Mouse (Mus musculus): ENCODE measurements around the gene Tmem129. TPM values are rescaled to one million over a fixed set of nuclear protein-coding genes. Genes with fewer than 3 reads are reported as not detected.
A peak's percentile ranks its signal among the peaks of the same experiment; 100 is the strongest.

The Tmem129 gene
- polyA plus RNA-seq, 1 experiment = 14.4 TPM

- no peaks in the 10 kb centered on the region for H3K4me1 ChIP-seq (ENCODE audit: control insufficient read depth, insufficient read depth, low read length)
- TF ChIP-seq POLR2A (IDR thresholded peaks at IDR 0.05; ENCODE audit: borderline replicate concordance, low read depth, low read length) = no peak
- no peak for TF ChIP-seq CTCF (IDR thresholded peaks at IDR 0.05; ENCODE audit: low read depth, low read length)
- H3K4me3 ChIP-seq (ENCODE audit: insufficient read depth, low read length) = no peak overlapping the region
- no peak overlapping the region for H3K27ac ChIP-seq (ENCODE audit: insufficient read depth, low read depth, low read length)
Measured at GRCm38 (mm10) chr5:33688278-33689220, 30.3 kb upstream of the Tmem129 start.

- TF ChIP-seq POLR2A (IDR thresholded peaks at IDR 0.05; ENCODE audit: borderline replicate concordance, low read depth, low read length) = no peak
- TF ChIP-seq CTCF (IDR thresholded peaks at IDR 0.05; ENCODE audit: low read depth, low read length) = no peak
- Histone ChIP-seq H3K4me1 (ENCODE audit: control insufficient read depth, insufficient read depth, low read length) (no peaks in the 10 kb centered on the region), H3K4me3 (ENCODE audit: insufficient read depth, low read length) (no peak overlapping the region), H3K27ac (ENCODE audit: insufficient read depth, low read depth, low read length) (no peak overlapping the region)
Measured at GRCm38 (mm10) chr5:33687142-33687541, 28.9 kb upstream of the Tmem129 start.

GRCm38 (mm10) chr5:33684932-33685331 lies 26.7 kb upstream of the Tmem129 start:
- no peak for TF ChIP-seq CTCF (IDR thresholded peaks at IDR 0.05; ENCODE audit: low read depth, low read length)
- no peak for TF ChIP-seq POLR2A (IDR thresholded peaks at IDR 0.05; ENCODE audit: borderline replicate concordance, low read depth, low read length)
- H3K4me3 ChIP-seq (ENCODE audit: insufficient read depth, low read length) = no peak overlapping the region
- H3K27ac ChIP-seq (ENCODE audit: insufficient read depth, low read depth, low read length) = no peak overlapping the region
- H3K4me1 ChIP-seq (ENCODE audit: control insufficient read depth, insufficient read depth, low read length) = no peaks in the 10 kb centered on the region

GRCm38 (mm10) chr5:33683897-33684652 lies 25.9 kb upstream of the Tmem129 start:
- no peak overlapping the region for H3K4me3 ChIP-seq (ENCODE audit: insufficient read depth, low read length)
- no peaks in the 10 kb centered on the region for H3K4me1 ChIP-seq (ENCODE audit: control insufficient read depth, insufficient read depth, low read length)
- H3K27ac ChIP-seq (ENCODE audit: insufficient read depth, low read depth, low read length) = no peak overlapping the region
- 0 out of 2 replicates have a peak, but pooled peaks have one; percentile 26 for TF ChIP-seq CTCF (IDR thresholded peaks at IDR 0.05; ENCODE audit: low read depth, low read length)
- no peak for TF ChIP-seq POLR2A (IDR thresholded peaks at IDR 0.05; ENCODE audit: borderline replicate concordance, low read depth, low read length)

- Histone ChIP-seq H3K4me1 (ENCODE audit: control insufficient read depth, insufficient read depth, low read length) (no peaks in the 10 kb centered on the region), H3K4me3 (ENCODE audit: insufficient read depth, low read length) (no peak overlapping the region), H3K27ac (ENCODE audit: insufficient read depth, low read depth, low read length) (no peak overlapping the region)
- no peak for TF ChIP-seq POLR2A (IDR thresholded peaks at IDR 0.05; ENCODE audit: borderline replicate concordance, low read depth, low read length)
- TF ChIP-seq CTCF (IDR thresholded peaks at IDR 0.05; ENCODE audit: low read depth, low read length) = no peak
Measured at GRCm38 (mm10) chr5:33682963-33683362, 24.7 kb upstream of the Tmem129 start.

- Histone ChIP-seq H3K4me3 (ENCODE audit: insufficient read depth, low read length) (no peak overlapping the region), H3K4me1 (ENCODE audit: control insufficient read depth, insufficient read depth, low read length) (no peaks in the 10 kb centered on the region), H3K27ac (ENCODE audit: insufficient read depth, low read depth, low read length) (no peak overlapping the region)
- TF ChIP-seq CTCF (IDR thresholded peaks at IDR 0.05; ENCODE audit: low read depth, low read length) (no peak), POLR2A (IDR thresholded peaks at IDR 0.05; ENCODE audit: borderline replicate concordance, low read depth, low read length) (no peak)
Measured at GRCm38 (mm10) chr5:33681611-33682388, 23.6 kb upstream of the Tmem129 start.

GRCm38 (mm10) chr5:33681044-33681443 lies 22.8 kb upstream of the Tmem129 start:
- Histone ChIP-seq H3K4me1 (ENCODE audit: control insufficient read depth, insufficient read depth, low read length) (no peaks in the 10 kb centered on the region), H3K27ac (ENCODE audit: insufficient read depth, low read depth, low read length) (no peak overlapping the region), H3K4me3 (ENCODE audit: insufficient read depth, low read length) (no peak overlapping the region)
- no peak for TF ChIP-seq CTCF (IDR thresholded peaks at IDR 0.05; ENCODE audit: low read depth, low read length)

- TF ChIP-seq POLR2A (IDR thresholded peaks at IDR 0.05; ENCODE audit: borderline replicate concordance, low read depth, low read length) (no peak), CTCF (IDR thresholded peaks at IDR 0.05; ENCODE audit: low read depth, low read length) (no peak)
- no peak overlapping the region for H3K27ac ChIP-seq (ENCODE audit: insufficient read depth, low read depth, low read length)
- no peaks in the 10 kb centered on the region for H3K4me1 ChIP-seq (ENCODE audit: control insufficient read depth, insufficient read depth, low read length)
- no peak overlapping the region for H3K4me3 ChIP-seq (ENCODE audit: insufficient read depth, low read length)
Measured at GRCm38 (mm10) chr5:33678244-33678643, 20.0 kb upstream of the Tmem129 start.

GRCm38 (mm10) chr5:33675964-33676363 lies 17.7 kb upstream of the Tmem129 start:
- H3K4me1 ChIP-seq (ENCODE audit: control insufficient read depth, insufficient read depth, low read length) = no peaks in the 10 kb centered on the region
- TF ChIP-seq POLR2A (IDR thresholded peaks at IDR 0.05; ENCODE audit: borderline replicate concordance, low read depth, low read length) (no peak), CTCF (IDR thresholded peaks at IDR 0.05; ENCODE audit: low read depth, low read length) (peak; percentile 69)

More at GRCm38 (mm10) chr5:33675964-33676363, 17.7 kb upstream of the Tmem129 start:
- Histone ChIP-seq H3K4me3 (ENCODE audit: insufficient read depth, low read length) (no peak overlapping the region), H3K27ac (ENCODE audit: insufficient read depth, low read depth, low read length) (no peak overlapping the region)
